Mouse (Mus musculus) fibroblast of lung, adult 2 months (primary cell): ENCODE data around the gene Zc3hc1.

Source experiments
- DNase-seq: peaks from one replicate; pipeline ENCODE4 v3.0.0-alpha.2; 2011; ENCODE audit warnings: low read depth

The Zc3hc1 gene

GRCm38 (mm10) chr6:30372627-30373369, 18.0 kb downstream of the Zc3hc1 start:
- no peak for DNase-seq

GRCm38 (mm10) chr6:30369291-30369690, 21.5 kb downstream of the Zc3hc1 start:
- no peak for DNase-seq

GRCm38 (mm10) chr6:30363808-30364207, 27.0 kb downstream of the Zc3hc1 start:
- no peak for DNase-seq

GRCm38 (mm10) chr6:30359762-30360509, 30.9 kb downstream of the Zc3hc1 start:
- no peak for DNase-seq

- no peak for DNase-seq
Observed at GRCm38 (mm10) chr6:30357561-30358177, 33.2 kb downstream of the Zc3hc1 start.

GRCm38 (mm10) chr6:30356680-30357079, 34.1 kb downstream of the Zc3hc1 start:
- no peak for DNase-seq

- DNase-seq, result no peak
Observed at GRCm38 (mm10) chr6:30356161-30356560, 34.7 kb downstream of the Zc3hc1 start.

GRCm38 (mm10) chr6:30355701-30356100, 35.1 kb downstream of the Zc3hc1 start:
- no peak for DNase-seq

- DNase-seq, result no peak
Observed at GRCm38 (mm10) chr6:30354760-30355159, 36.1 kb downstream of the Zc3hc1 start.

GRCm38 (mm10) chr6:30353661-30354060, 37.2 kb downstream of the Zc3hc1 start:
- DNase-seq, result no peak

- DNase-seq, result no peak
Observed at GRCm38 (mm10) chr6:30352762-30353161, 38.1 kb downstream of the Zc3hc1 start.

- no peak for DNase-seq
Observed at GRCm38 (mm10) chr6:30351290-30351689, 39.5 kb downstream of the Zc3hc1 start.

- DNase-seq, result no peak
Observed at GRCm38 (mm10) chr6:30347288-30347801, 43.5 kb downstream of the Zc3hc1 start.

GRCm38 (mm10) chr6:30346737-30347136, 44.1 kb downstream of the Zc3hc1 start:
- DNase-seq, result peak; percentile 88

- DNase-seq, result peak; percentile 79
Observed at GRCm38 (mm10) chr6:30344032-30344431, 46.8 kb downstream of the Zc3hc1 start.

- no peak for DNase-seq
Observed at GRCm38 (mm10) chr6:30340231-30340873, 50.5 kb downstream of the Zc3hc1 start.

- DNase-seq, result peak; percentile 50
Observed at GRCm38 (mm10) chr6:30336912-30337311, 53.9 kb downstream of the Zc3hc1 start.

GRCm38 (mm10) chr6:30332262-30332661, 58.6 kb downstream of the Zc3hc1 start:
- no peak for DNase-seq

- DNase-seq, result no peak
Observed at GRCm38 (mm10) chr6:30330706-30331105, 60.1 kb downstream of the Zc3hc1 start.

- DNase-seq, result no peak
Observed at GRCm38 (mm10) chr6:30325932-30326501, 64.8 kb downstream of the Zc3hc1 start.

GRCm38 (mm10) chr6:30321002-30321401, 69.8 kb downstream of the Zc3hc1 start:
- DNase-seq, result no peak

GRCm38 (mm10) chr6:30319216-30319615, 71.6 kb downstream of the Zc3hc1 start:
- DNase-seq, result no peak
